Mouse (Mus musculus): ENCODE measurements at regions not wholly inside any gene's neighbourhood (a gene's known extent, or its start where the extent isn't known, plus 50 kb on each side); places are given as distances from the start of the nearest gene placed in this dataset.

GRCm38 (mm10) chr9:69652106-69652505 lies 108.6 kb downstream of the Foxb1 start:
- no peak overlapping the region for H3K4me2 ChIP-seq
- 88% methylated on average over 4 of the region's 4 CpGs for WGBS
- ATAC-seq (ENCODE audit: low FRiP score) = no peak

GRCm38 (mm10) chr9:69651608-69652007 lies 109.1 kb downstream of the Foxb1 start:
- no peak overlapping the region for H3K4me3 ChIP-seq (replicated peaks)
- H3K9me3 ChIP-seq = no peaks in the 10 kb centered on the region
- H3K4me2 ChIP-seq = no peak overlapping the region
- no peaks in the 10 kb centered on the region for H3K27me3 ChIP-seq
- H3K27ac ChIP-seq = no peak overlapping the region
- H3K36me3 ChIP-seq (replicated peaks) = no peaks in the 10 kb centered on the region
- H3K4me1 ChIP-seq = no peaks in the 10 kb centered on the region
- H3K9ac ChIP-seq = no peak overlapping the region
- ATAC-seq (ENCODE audit: low FRiP score) = no peak
- 68% methylated on average over 8 of the region's 8 CpGs for WGBS

More at GRCm38 (mm10) chr9:69652106-69652505, 108.6 kb downstream of the Foxb1 start:
- no peaks in the 10 kb centered on the region for H3K4me1 ChIP-seq
- H3K36me3 ChIP-seq (replicated peaks) = no peaks in the 10 kb centered on the region
- no peaks in the 10 kb centered on the region for H3K27me3 ChIP-seq
- no peaks in the 10 kb centered on the region for H3K9me3 ChIP-seq
- no peak overlapping the region for H3K27ac ChIP-seq
- no peak overlapping the region for H3K9ac ChIP-seq
- H3K4me3 ChIP-seq (replicated peaks) = no peak overlapping the region

- Histone ChIP-seq H3K27ac (no peak overlapping the region), H3K4me2 (no peak overlapping the region), H3K9me3 (no peaks in the 10 kb centered on the region), H3K27me3 (0 out of 2 replicates have a peak, but pooled peaks cover 7% of the 10 kb centered on the region), H3K4me3 (replicated peaks) (no peak overlapping the region), H3K4me1 (no peaks in the 10 kb centered on the region), H3K9ac (no peak overlapping the region), H3K36me3 (replicated peaks) (no peaks in the 10 kb centered on the region)
- 49% methylated on average over 5 of the region's 5 CpGs for WGBS
- ATAC-seq (ENCODE audit: low FRiP score) = no peak
Observed at GRCm38 (mm10) chr9:69642591-69642990, 118.1 kb downstream of the Foxb1 start.

- no peak overlapping the region for H3K4me2 ChIP-seq
- WGBS = 22% methylated on average over 7 of the region's 7 CpGs
- H3K4me1 ChIP-seq = no peaks in the 10 kb centered on the region
- H3K9ac ChIP-seq = no peak overlapping the region
- ATAC-seq (ENCODE audit: low FRiP score) = no peak
- no peaks in the 10 kb centered on the region for H3K9me3 ChIP-seq
- no peak overlapping the region for H3K27ac ChIP-seq
- H3K4me3 ChIP-seq (replicated peaks) = no peak overlapping the region
- peaks cover 40% of the 10 kb centered on the region for H3K27me3 ChIP-seq
- no peaks in the 10 kb centered on the region for H3K36me3 ChIP-seq (replicated peaks)
Observed at GRCm38 (mm10) chr9:69623312-69623711, 137.4 kb downstream of the Foxb1 start.

- Histone ChIP-seq H3K4me2 (no peak overlapping the region), H3K4me1 (no peaks in the 10 kb centered on the region), H3K9me3 (no peaks in the 10 kb centered on the region), H3K27me3 (peaks cover 40% of the 10 kb centered on the region), H3K9ac (no peak overlapping the region), H3K4me3 (replicated peaks) (no peak overlapping the region), H3K27ac (no peak overlapping the region), H3K36me3 (replicated peaks) (no peaks in the 10 kb centered on the region)
- no peak for ATAC-seq (ENCODE audit: low FRiP score)
- WGBS = 82% methylated on average over 3 of the region's 3 CpGs
Observed at GRCm38 (mm10) chr9:69621006-69621405, 139.7 kb downstream of the Foxb1 start.

- Histone ChIP-seq H3K4me1 (no peaks in the 10 kb centered on the region), H3K27ac (no peak overlapping the region), H3K9ac (no peak overlapping the region), H3K4me2 (no peak overlapping the region), H3K4me3 (replicated peaks) (no peak overlapping the region), H3K27me3 (peaks cover 25% of the 10 kb centered on the region), H3K36me3 (replicated peaks) (no peaks in the 10 kb centered on the region), H3K9me3 (no peaks in the 10 kb centered on the region)
- ATAC-seq (ENCODE audit: low FRiP score) = no peak
- WGBS = 80% methylated on average over 2 of the region's 2 CpGs
Observed at GRCm38 (mm10) chr9:69617328-69617727, 143.4 kb downstream of the Foxb1 start.

GRCm38 (mm10) chr9:69597472-69597871 lies 144.1 kb downstream of the Anxa2 start:
- Histone ChIP-seq H3K4me2 (no peak overlapping the region), H3K36me3 (replicated peaks) (no peaks in the 10 kb centered on the region), H3K27me3 (peaks cover 33% of the 10 kb centered on the region), H3K9me3 (no peaks in the 10 kb centered on the region), H3K4me1 (0 out of 2 replicates have a peak, but pooled peaks cover under 1% of the 10 kb centered on the region), H3K4me3 (replicated peaks) (no peak overlapping the region), H3K9ac (no peak overlapping the region), H3K27ac (no peak overlapping the region)
- ATAC-seq (ENCODE audit: low FRiP score) = no peak
- WGBS = 81% methylated on average over 8 of the region's 8 CpGs

GRCm38 (mm10) chr9:69592329-69593062 lies 139.1 kb downstream of the Anxa2 start:
- Histone ChIP-seq H3K4me3 (replicated peaks) (no peak overlapping the region), H3K9ac (no peak overlapping the region), H3K27me3 (peaks cover 60% of the 10 kb centered on the region), H3K27ac (no peak overlapping the region), H3K4me2 (no peak overlapping the region), H3K9me3 (no peaks in the 10 kb centered on the region), H3K36me3 (replicated peaks) (no peaks in the 10 kb centered on the region), H3K4me1 (peaks cover 3% of the 10 kb centered on the region; the same call in 1 of the 2 replicates)
- 29% methylated on average over 13 of the region's 15 CpGs for WGBS
- peak; percentile 64; the same call in 1 of the 2 replicates for ATAC-seq (ENCODE audit: low FRiP score)

- Histone ChIP-seq H3K4me2 (no peak overlapping the region), H3K36me3 (replicated peaks) (no peaks in the 10 kb centered on the region), H3K9me3 (no peaks in the 10 kb centered on the region), H3K27ac (no peak overlapping the region), H3K4me1 (peaks cover 3% of the 10 kb centered on the region; the same call in 1 of the 2 replicates), H3K27me3 (peaks cover 65% of the 10 kb centered on the region), H3K4me3 (replicated peaks) (no peak overlapping the region), H3K9ac (no peak overlapping the region)
- WGBS = 88% methylated on average over 4 of the region's 4 CpGs
- ATAC-seq (ENCODE audit: low FRiP score) = no peak
Observed at GRCm38 (mm10) chr9:69588846-69589245, 135.4 kb downstream of the Anxa2 start.

- H3K9me3 ChIP-seq = no peaks in the 10 kb centered on the region
- no peak overlapping the region for H3K27ac ChIP-seq
- no peak overlapping the region for H3K4me2 ChIP-seq
- H3K9ac ChIP-seq = no peak overlapping the region
- H3K27me3 ChIP-seq = peaks cover 61% of the 10 kb centered on the region
- no peaks in the 10 kb centered on the region for H3K4me1 ChIP-seq
- WGBS = 83% methylated on average over 3 of the region's 3 CpGs
- H3K36me3 ChIP-seq (replicated peaks) = no peaks in the 10 kb centered on the region
- H3K4me3 ChIP-seq (replicated peaks) = no peak overlapping the region
- no peak for ATAC-seq (ENCODE audit: low FRiP score)
Observed at GRCm38 (mm10) chr9:69587096-69587495, 133.7 kb downstream of the Anxa2 start.

- no peaks in the 10 kb centered on the region for H3K36me3 ChIP-seq (replicated peaks)
- ATAC-seq (ENCODE audit: low FRiP score) = no peak
Observed at GRCm38 (mm10) chr9:69581236-69581635, 127.8 kb downstream of the Anxa2 start.

GRCm38 (mm10) chr9:69577661-69578405 lies 124.4 kb downstream of the Anxa2 start:
- Histone ChIP-seq H3K27me3 (peaks cover 13% of the 10 kb centered on the region), H3K36me3 (replicated peaks) (no peaks in the 10 kb centered on the region), H3K4me2 (no peak overlapping the region), H3K4me1 (no peaks in the 10 kb centered on the region), H3K9me3 (no peaks in the 10 kb centered on the region), H3K27ac (no peak overlapping the region), H3K4me3 (replicated peaks) (no peak overlapping the region), H3K9ac (no peak overlapping the region)
- 94% methylated on average over 10 of the region's 10 CpGs for WGBS
- ATAC-seq (ENCODE audit: low FRiP score) = no peak

More at GRCm38 (mm10) chr9:69581236-69581635, 127.8 kb downstream of the Anxa2 start:
- no peak overlapping the region for H3K4me2 ChIP-seq
- no peaks in the 10 kb centered on the region for H3K9me3 ChIP-seq
- H3K27me3 ChIP-seq = peaks cover 29% of the 10 kb centered on the region
- H3K4me1 ChIP-seq = no peaks in the 10 kb centered on the region
- no peak overlapping the region for H3K4me3 ChIP-seq (replicated peaks)
- H3K9ac ChIP-seq = no peak overlapping the region
- no peak overlapping the region for H3K27ac ChIP-seq

Measured in forebrain, embryonic 12.5 days (tissue).